Mouse (Mus musculus) cerebellum, postnatal 36 days (tissue): ENCODE data around the gene Rps27l.

Experiments
- DNase-seq, 2 experiments: peaks; one replicate each; pipeline ENCODE4 v3.0.0; 2021 to 2022; ENCODE audit warnings: mixed read lengths in 2 of 2

The Rps27l gene

GRCm38 (mm10) chr9:66985377-66985776 is 39.5 kb downstream of the Rps27l start:
- DNase-seq: no peak

GRCm38 (mm10) chr9:66988198-66988887 is 42.5 kb downstream of the Rps27l start:
- no peak for DNase-seq

- DNase-seq: no peak
These were observed 43.1 kb downstream of the Rps27l start for GRCm38 (mm10) chr9:66988888-66989414.

- DNase-seq: no peak
These were observed 43.7 kb downstream of the Rps27l start for GRCm38 (mm10) chr9:66989581-66989980.

GRCm38 (mm10) chr9:66990046-66990445 is 44.2 kb downstream of the Rps27l start:
- DNase-seq: no peak

GRCm38 (mm10) chr9:66991021-66991749 is 45.3 kb downstream of the Rps27l start:
- no peak for DNase-seq

- DNase-seq: no peak
These were observed 46.0 kb downstream of the Rps27l start for GRCm38 (mm10) chr9:66991750-66992410.
